Mouse (Mus musculus) spleen, postnatal 14 days (tissue): ENCODE results near the gene Sec22c.

Experiments
- DNase-seq, 2 experiments: peaks; one replicate each; pipeline ENCODE4 v3.0.0; 2021 to 2022; ENCODE audit warnings: low spot score in 2 of 2

Gene Sec22c

DNA sequence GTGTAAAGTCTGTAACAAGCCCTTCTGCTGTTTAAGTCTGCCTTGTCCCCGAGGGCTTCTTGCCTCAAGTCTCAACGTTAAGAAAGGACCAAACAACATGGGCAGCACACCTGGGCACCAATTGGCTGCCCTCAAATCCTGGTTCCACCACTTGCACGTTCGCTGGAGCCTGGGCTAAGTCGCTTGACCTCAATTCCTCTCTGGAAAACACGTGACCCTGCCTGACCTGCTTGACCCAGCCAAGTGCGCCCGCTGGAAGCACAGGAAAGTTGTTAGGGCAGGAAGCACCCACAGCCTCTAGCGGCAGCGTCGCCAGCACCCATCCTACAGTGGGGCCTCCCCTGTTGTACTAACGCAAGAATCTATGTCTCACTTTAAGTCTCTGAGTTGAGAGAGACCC lies 10.6 kb downstream of the Sec22c start:
- no peak for DNase-seq

GRCm38 (mm10) chr9:121690734-121691133 lies 14.6 kb downstream of the Sec22c start:
- no peak for DNase-seq

DNA sequence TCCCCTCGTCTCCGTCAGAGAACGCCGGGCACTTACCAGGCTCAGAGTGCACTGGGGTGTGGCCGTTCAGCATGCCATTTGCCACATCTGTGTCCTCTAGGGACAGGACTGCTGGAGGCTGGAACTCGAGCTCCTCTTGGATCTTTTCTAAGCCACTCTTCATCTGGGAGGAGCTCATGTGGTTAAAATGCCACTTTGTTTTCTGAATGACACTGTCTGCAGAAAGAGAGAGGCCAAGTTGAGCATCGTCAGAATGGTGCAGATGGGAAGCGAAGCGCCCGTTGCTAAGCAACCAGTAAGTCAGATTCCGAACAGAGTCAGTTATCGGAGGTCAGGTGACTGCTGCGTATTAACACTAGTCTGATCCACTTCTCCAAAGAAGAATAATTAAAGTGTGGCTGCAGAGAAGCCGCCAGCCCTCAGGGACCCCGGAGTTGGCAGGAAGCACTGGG lies 15.1 kb downstream of the Sec22c start:
- no peak for DNase-seq

DNA sequence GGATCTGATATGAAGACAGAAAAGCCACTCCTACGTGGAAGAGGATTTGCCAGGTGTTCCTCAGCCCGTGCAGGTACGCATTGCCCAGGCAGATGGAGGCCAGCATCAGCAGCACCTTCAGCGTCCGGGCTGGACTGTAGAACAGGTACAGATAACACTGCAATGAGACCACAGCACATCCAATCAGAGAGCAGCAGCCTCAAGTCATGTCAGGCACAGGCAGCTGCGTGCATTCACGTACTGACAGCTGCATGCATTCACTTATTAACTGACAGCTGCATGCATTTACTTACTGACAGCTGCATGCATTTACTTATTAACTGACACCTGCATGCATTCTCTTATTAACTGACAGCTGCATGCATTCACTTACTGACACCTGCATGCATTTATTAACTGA lies 20.6 kb downstream of the Sec22c start:
- no peak for DNase-seq

- DNase-seq = no peak
Observed at GRCm38 (mm10) chr9:121682037-121682680, 23.1 kb downstream of the Sec22c start.

GRCm38 (mm10) chr9:121681191-121681590 lies 24.1 kb downstream of the Sec22c start:
- DNase-seq = no peak

GRCm38 (mm10) chr9:121679549-121679948 lies 25.7 kb downstream of the Sec22c start:
- peak in 1 of 2 experiments; percentile 41 for DNase-seq

GRCm38 (mm10) chr9:121677476-121677875 lies 27.8 kb downstream of the Sec22c start:
- no peak for DNase-seq

DNA sequence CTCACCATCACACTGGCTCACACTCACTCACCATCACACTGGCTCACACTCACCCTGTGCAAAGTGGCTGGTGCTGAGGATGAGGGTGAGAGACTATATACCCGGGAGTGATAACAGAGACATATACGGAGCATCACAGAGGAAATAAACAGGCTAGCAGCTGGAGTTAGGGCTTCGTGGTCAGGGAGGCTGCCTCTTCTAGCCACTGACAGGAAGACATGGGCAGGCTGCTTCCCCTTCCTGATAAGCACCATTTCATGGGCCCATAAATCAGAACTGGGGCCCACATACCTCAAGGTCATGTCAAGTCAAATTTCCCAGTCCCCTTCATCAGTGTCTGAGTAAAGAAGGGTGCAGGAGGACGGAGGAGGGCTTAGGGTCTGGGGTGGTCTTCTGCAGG lies 28.2 kb downstream of the Sec22c start:
- no peak for DNase-seq

GRCm38 (mm10) chr9:121675556-121675955 lies 29.7 kb downstream of the Sec22c start:
- no peak for DNase-seq

GRCm38 (mm10) chr9:121675011-121675410 lies 30.3 kb downstream of the Sec22c start:
- DNase-seq = peak; percentile 22 to 27

GRCm38 (mm10) chr9:121673716-121674115 lies 31.6 kb downstream of the Sec22c start:
- no peak for DNase-seq

- DNase-seq = no peak
Observed at GRCm38 (mm10) chr9:121672311-121672710, 33.0 kb downstream of the Sec22c start.

DNA sequence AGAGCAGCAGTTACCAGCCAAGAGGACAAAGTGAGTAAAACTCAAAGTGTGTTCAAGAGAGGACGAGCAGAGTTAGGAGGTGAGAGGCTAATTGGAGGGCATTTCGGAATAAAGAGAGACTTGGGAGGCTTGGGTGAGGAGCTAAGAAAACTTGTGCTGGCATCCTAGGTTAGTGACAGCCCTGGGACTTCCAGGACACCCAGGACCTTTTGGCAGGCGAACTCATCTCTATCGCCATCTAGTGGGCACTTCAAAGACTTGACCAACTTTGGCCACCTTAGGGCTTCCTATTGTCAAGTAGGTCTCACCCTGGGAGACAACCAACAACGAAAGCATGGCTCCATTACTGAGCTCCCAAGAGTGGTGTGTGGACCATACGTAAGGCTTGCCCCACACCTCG lies 34.0 kb downstream of the Sec22c start:
- no peak for DNase-seq

DNA sequence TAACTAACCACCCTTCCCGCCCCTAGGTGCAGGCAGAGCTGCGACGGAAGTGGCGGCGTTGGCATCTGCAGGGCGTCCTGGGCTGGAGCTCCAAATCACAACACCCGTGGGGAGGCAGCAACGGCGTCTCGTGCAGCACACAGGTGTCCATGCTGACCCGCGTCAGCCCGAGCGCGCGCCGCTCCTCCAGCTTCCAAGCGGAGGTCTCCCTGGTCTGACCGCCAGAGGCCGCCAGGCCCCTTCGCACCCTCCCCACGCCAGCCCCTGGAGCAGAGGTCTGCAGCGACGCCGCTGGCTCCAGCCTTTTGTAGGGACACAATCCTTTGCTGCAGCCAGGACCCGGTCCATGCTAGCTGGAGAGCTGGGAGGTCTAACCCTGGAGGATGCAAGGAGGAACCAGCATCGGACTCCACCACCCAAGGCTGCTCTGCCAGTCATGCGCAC lies 35.9 kb downstream of the Sec22c start:
- DNase-seq = peak; percentile 24 to 37

DNA sequence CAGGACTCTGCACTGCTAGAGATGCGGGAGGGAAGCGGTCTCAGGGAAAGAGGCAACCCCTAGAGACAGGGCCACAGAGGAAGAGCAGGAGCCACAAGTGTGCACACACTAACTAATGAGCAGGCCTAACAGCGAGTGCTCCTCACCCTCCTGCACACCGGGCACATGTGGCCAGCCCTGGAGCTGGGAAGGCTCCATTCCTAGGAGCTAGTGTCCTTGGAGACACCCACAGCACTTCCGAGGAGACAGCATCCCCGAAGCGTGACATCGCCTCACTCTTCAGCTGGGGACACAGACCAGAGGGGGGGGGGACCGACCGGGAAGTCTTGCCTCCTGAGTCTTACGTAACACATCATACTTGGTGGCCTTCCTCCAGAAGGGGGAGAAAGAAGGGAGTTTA lies 37.5 kb downstream of the Sec22c start:
- DNase-seq = no peak

GRCm38 (mm10) chr9:121666957-121667630 lies 38.2 kb downstream of the Sec22c start:
- no peak for DNase-seq

DNA sequence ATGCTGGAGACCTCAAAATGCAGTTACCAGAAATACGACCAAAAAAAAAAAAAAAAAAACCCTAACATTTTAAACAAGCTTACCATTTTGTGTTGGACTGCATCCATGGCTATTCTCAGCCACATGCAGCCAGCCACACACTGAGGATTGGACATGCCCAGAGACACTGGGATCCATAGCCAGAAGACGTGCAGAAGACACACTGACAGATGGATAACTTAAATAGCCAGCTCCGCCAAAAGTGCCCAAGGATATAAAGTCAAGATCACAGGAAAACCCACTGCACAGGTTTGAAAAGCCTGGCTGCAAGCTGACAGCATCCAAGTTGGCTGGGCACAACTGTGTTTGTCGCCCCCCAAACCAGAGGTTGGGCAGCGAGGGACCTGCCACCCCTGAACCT lies 41.2 kb downstream of the Sec22c start:
- DNase-seq = no peak

GRCm38 (mm10) chr9:121663467-121663866 lies 41.8 kb downstream of the Sec22c start:
- DNase-seq = no peak

- DNase-seq = no peak
Observed at GRCm38 (mm10) chr9:121659791-121660190, 45.5 kb downstream of the Sec22c start.

- no peak for DNase-seq
Observed at GRCm38 (mm10) chr9:121658248-121658647, 47.0 kb downstream of the Sec22c start.

DNA sequence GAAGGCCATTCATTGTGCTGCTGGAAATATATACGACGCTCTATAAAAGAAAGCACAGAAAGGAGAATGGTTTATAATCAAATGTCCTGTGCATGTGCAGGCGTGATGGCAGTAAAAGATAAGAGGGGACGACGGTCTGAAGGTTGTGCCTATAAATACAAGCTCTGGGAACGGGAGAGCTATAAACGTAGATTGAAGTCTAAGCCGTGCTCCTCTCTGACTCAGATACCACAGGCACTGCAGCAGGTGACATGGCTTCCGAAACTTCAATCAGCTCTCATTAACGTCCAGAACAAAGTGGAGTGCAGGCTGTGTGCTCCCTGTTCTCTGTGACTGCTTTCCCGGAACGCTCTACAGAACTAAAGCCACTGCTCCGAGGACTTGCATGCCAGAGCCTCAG lies 48.1 kb downstream of the Sec22c start:
- DNase-seq = no peak

DNA sequence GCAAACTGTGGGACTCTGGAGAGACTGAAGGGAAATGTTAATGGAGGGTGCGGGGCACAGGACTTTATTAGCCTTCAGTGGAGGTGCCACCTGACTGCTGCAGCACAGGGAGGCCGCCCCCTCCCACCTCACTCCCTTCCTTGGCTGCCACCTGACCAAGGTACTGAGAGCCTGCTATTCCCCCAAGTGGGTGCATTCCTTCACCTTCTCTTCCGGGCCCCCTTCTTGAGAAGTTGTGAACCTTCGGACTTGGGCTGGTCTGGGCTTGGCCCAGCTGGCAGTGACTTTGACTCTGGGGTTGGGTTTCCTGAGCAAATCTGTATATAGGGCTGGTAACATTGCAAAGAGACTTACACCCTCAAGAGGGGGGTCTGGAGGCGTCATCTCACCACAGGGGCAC lies 49.0 kb downstream of the Sec22c start:
- DNase-seq = no peak
